Mouse (Mus musculus) CH12.LX (cell line): Measurements from ENCODE around the gene Zfp697. TPM values are rescaled to one million over a fixed set of nuclear protein-coding genes. Genes with fewer than 3 reads are reported as not detected.
"Not testable (repeated sequence)": the region's sequence is repeated elsewhere in the genome, so short reads cannot be mapped to it uniquely, and the experiment has no call there.

Experiments used
- DNase-seq: peaks from one replicate; pipeline ENCODE4 v3.0.0-alpha.2; 2013; ENCODE audit errors: extremely low read depth
- H3K27ac ChIP-seq: 2 replicates; pipeline ENCODE4 v1.5.1; 2012; ENCODE audit warnings: low read depth, mild to moderate bottlenecking, control low read depth, moderate library complexity; ENCODE audit not compliant: insufficient read depth
- H3K27me3 ChIP-seq: replicated peaks from 2 replicates; pipeline ENCODE3; 2012; ENCODE audit warnings: inconsistent platforms
- H3K36me3 ChIP-seq, 2 experiments: replicated peaks in 1 of 2; 2 replicates each; pipeline versions ENCODE3 to v1.6.1; 2012; ENCODE audit warnings: inconsistent platforms in 1 of 2, low read length in 1 of 2, mild to moderate bottlenecking in 1 of 2, mixed read lengths in 1 of 2, moderate library complexity in 1 of 2; ENCODE audit not compliant: control insufficient read depth in 1 of 2, insufficient read depth in 1 of 2
- H3K4me1 ChIP-seq, 2 experiments: 2 replicates each; pipeline ENCODE4 v1.6.1; 2012; ENCODE audit warnings: inconsistent platforms in 1 of 2, moderate library complexity in 1 of 2; ENCODE audit not compliant: insufficient read depth in 2 of 2, control insufficient read depth in 1 of 2
- H3K4me2 ChIP-seq: 2 replicates; pipeline ENCODE4 v1.6.1; 2012; ENCODE audit warnings: low read depth, mild to moderate bottlenecking, control low read depth; ENCODE audit not compliant: poor library complexity, insufficient read depth, severe bottlenecking
- H3K4me3 ChIP-seq, 3 experiments: fragments of 150-350 bp in 1 of 3; sonication (generic) in 1 of 3; replicated peaks in 1 of 3; 2 replicates each; pipeline versions ENCODE3 to v1.5.1; 2011 to 2012; ENCODE audit warnings: low read depth in 2 of 3, low read length in 2 of 3, mild to moderate bottlenecking in 2 of 3, moderate library complexity in 2 of 3, control low read depth in 1 of 3, improper control_type of control experiment in 1 of 3, inconsistent platforms in 1 of 3, mixed read lengths in 1 of 3; ENCODE audit not compliant: poor library complexity in 1 of 3
- H3K79me2 ChIP-seq: replicated peaks from 2 replicates; pipeline ENCODE4 v1.6.1; 2012; ENCODE audit warnings: mild to moderate bottlenecking, moderate library complexity; ENCODE audit not compliant: control insufficient read depth, poor library complexity, insufficient read depth, severe bottlenecking; ENCODE audit errors: extremely low read depth
- H3K9ac ChIP-seq: 2 replicates; pipeline ENCODE4 v1.6.1; 2012; ENCODE audit warnings: low read depth, mild to moderate bottlenecking, control low read depth, moderate library complexity; ENCODE audit not compliant: insufficient read depth
- H3K9me3 ChIP-seq: replicated peaks from 2 replicates; pipeline ENCODE3; 2012; ENCODE audit warnings: low read length, inconsistent platforms, mixed read lengths
- dilution Hi-C: fragments of 300-500 bp; cut with MboI; formaldehyde crosslinking; loops from 2 replicates; pipeline ENCODE4 v1.14.3; 2020; ENCODE audit warnings: low sequenced_read_pairs; ENCODE audit not compliant: extremely low pct_unique_long_range_greater_than_20kb, extremely low pct_ligation_motif_present
- in situ Hi-C: fragments of 300-500 bp; cut with MboI; formaldehyde crosslinking; loops from 3 replicates; pipeline ENCODE4 v1.14.3; 2019; ENCODE audit warnings: low sequenced_read_pairs, low pct_ligation_motif_present, low pct_unique_long_range_greater_than_20kb, mixed read lengths
- polyA plus RNA-seq: library from polyadenylated mRNA; unstranded; fragments of >175 nt; gene quantifications from 2 replicates; pipeline ENCODE4 v1.2.1, GENCODE M21; 2012; ENCODE audit warnings: low read depth; ENCODE audit not compliant: insufficient read length
- total RNA-seq, 2 experiments: library from RNA; depleted of rRNA; stranded (reverse); fragments of 300-350 nt in 1 of 2; fragments of >200 nt in 1 of 2; gene quantifications; 2 replicates each; pipeline ENCODE4 v1.2.3; 2012 to 2014

The Zfp697 gene
- total and polyA plus RNA-seq, 3 experiments: not detected

GRCm38 (mm10) chr3:98548495-98548894, 166.2 kb downstream of the Zfp697 start:
- in situ Hi-C loops, dilution Hi-C loops, H3K4me3 ChIP-seq: not testable (repeated sequence)

GRCm38 (mm10) chr3:98550215-98550614, 168.0 kb downstream of the Zfp697 start:
- H3K27ac ChIP-seq, DNase-seq, H3K27me3 ChIP-seq, H3K79me2 ChIP-seq, dilution Hi-C loops, H3K9me3 ChIP-seq, H3K9ac ChIP-seq, H3K36me3 ChIP-seq, H3K4me3 ChIP-seq, in situ Hi-C loops, H3K4me1 ChIP-seq, H3K4me2 ChIP-seq: not testable (repeated sequence)

More at GRCm38 (mm10) chr3:98548495-98548894, 166.2 kb downstream of the Zfp697 start:
- not testable (repeated sequence) for H3K4me2 ChIP-seq, H3K9ac ChIP-seq, H3K79me2 ChIP-seq, DNase-seq, H3K27ac ChIP-seq, H3K9me3 ChIP-seq, H3K36me3 ChIP-seq, H3K4me1 ChIP-seq, H3K27me3 ChIP-seq

GRCm38 (mm10) chr3:98550832-98551231, 168.6 kb downstream of the Zfp697 start:
- H3K36me3 ChIP-seq, H3K9me3 ChIP-seq, H3K27me3 ChIP-seq, H3K27ac ChIP-seq, H3K4me2 ChIP-seq, H3K79me2 ChIP-seq, DNase-seq, H3K4me3 ChIP-seq, dilution Hi-C loops, H3K4me1 ChIP-seq, H3K9ac ChIP-seq, in situ Hi-C loops: not testable (repeated sequence)

GRCm38 (mm10) chr3:98560711-98561110, 178.4 kb downstream of the Zfp697 start:
- H3K4me1 ChIP-seq, H3K36me3 ChIP-seq, H3K27ac ChIP-seq, H3K9me3 ChIP-seq, H3K27me3 ChIP-seq, H3K4me2 ChIP-seq, H3K9ac ChIP-seq, H3K79me2 ChIP-seq, in situ Hi-C loops, DNase-seq, H3K4me3 ChIP-seq, dilution Hi-C loops: not testable (repeated sequence)

- H3K4me3 ChIP-seq, H3K4me2 ChIP-seq, dilution Hi-C loops, H3K27me3 ChIP-seq, H3K9me3 ChIP-seq, H3K27ac ChIP-seq, DNase-seq, H3K79me2 ChIP-seq, H3K36me3 ChIP-seq, H3K9ac ChIP-seq, in situ Hi-C loops, H3K4me1 ChIP-seq: not testable (repeated sequence)
Observed at GRCm38 (mm10) chr3:98563831-98564230, 181.6 kb downstream of the Zfp697 start.

GRCm38 (mm10) chr3:98564894-98565293, 182.6 kb downstream of the Zfp697 start:
- H3K4me3 ChIP-seq, in situ Hi-C loops, DNase-seq: not testable (repeated sequence)

More at GRCm38 (mm10) chr3:98564894-98565293, 182.6 kb downstream of the Zfp697 start:
- H3K27me3 ChIP-seq, H3K4me1 ChIP-seq, H3K9ac ChIP-seq, H3K79me2 ChIP-seq, H3K27ac ChIP-seq, dilution Hi-C loops, H3K9me3 ChIP-seq, H3K4me2 ChIP-seq, H3K36me3 ChIP-seq: not testable (repeated sequence)
